Mouse (Mus musculus) bone marrow macrophage, adult 2 months (primary cell): ENCODE results near the gene Mertk.

Experiments
- CTCF ChIP-seq: IDR thresholded peaks from 2 replicates; pipeline ENCODE4 v1.5.1; 2012; ENCODE audit warnings: low read depth, mild to moderate bottlenecking, low read length, moderate library complexity
- POLR2A ChIP-seq: IDR thresholded peaks from 2 replicates; pipeline ENCODE4 v1.6.1; 2012; ENCODE audit warnings: mild to moderate bottlenecking, low read depth, low read length, borderline replicate concordance

DNA sequence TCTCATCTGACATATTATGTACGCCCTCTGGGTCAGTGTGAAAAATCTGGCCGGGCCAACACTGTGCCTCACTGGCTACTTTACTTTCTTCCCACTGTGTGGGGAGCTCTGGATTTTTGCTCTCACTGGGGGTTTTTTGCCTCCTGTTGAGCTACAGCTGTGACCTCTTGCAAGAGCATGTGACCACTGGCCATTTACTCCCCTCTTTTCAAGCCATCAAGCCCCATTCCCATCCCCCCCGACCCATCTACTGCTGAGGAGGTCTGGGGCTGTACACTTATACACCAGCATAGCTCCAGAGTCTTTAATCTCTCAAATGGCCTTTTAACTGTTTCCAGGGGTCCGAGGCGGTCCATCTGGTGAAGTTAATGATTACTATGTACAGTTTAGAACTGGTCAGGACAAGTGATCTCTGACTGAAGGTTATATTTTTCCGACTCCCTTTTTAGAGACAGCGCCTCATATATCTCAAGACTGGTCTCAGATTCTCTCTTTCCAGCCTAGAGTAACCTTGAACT is 16.0 kb downstream of the Mertk start:
- no peak for TF ChIP-seq CTCF
- TF ChIP-seq POLR2A, result no peak
